Comparison of ENCODE assay signal across 22 mouse cellular contexts in the genomic region with DNA sequence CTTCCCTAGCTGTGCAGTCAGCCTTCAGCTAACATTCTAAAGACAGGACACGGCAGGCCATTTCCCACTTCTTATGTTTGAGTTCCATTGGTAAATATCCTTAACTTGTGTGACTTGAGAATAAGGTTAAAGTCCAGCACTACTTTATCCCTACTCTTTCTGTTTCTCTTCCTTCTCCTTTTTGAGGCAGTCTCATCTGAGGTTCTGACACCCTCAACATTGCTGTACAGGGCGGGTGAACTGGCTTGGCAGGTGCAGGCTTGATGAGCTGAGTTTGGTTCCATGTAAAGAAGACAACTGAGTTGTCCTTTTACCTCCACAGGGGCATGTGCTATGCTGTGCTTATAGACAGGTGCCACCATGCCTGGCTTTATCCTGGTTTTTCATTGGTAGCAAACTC. TPM values are rescaled to one million over a fixed set of nuclear protein-coding genes. Genes with fewer than 3 reads are reported as not detected.
DNase-seq lines count a peak whose midpoint lies in the region; ATAC-seq and TF ChIP-seq lines count a peak whose summit lies in the region.
"Had no signal": no experiment of that assay in that cellular context is flagged by ENCODE, and none has a peak within 500 bp of the region (broad histone marks: within the 10 kb centered on the region; RNA-seq: fewer than 3 reads in every experiment).

No protein-coding gene starts in this region.

- DNase-seq in stomach, postnatal 0 days (ENCODE audit: low spot score) = peak; percentile 47
- DNase-seq in spleen, adult 18-20 months = no peak
- DNase-seq in urinary bladder, postnatal 25 days (ENCODE audit: low spot score) = no peak
- DNase-seq in frontal cortex, postnatal 14 days (ENCODE audit: low spot score in 2 of 2) = no peak
- DNase-seq: adrenal gland, adult 8-10 months; adrenal gland, postnatal 14 days; adrenal gland, postnatal 36 days; cerebellum, adult 11-12 months; cerebellum, adult 2 months; cerebellum, adult 9-10 months; cerebellum, postnatal 10 days; cerebellum, postnatal 25 days had no signal

- 68% methylated on average over 2 of the region's 2 CpGs for WGBS in intestine, embryonic 15.5 days
- 36% methylated on average over 2 of the region's 2 CpGs for WGBS in intestine, postnatal 0 days
- WGBS in stomach, embryonic 15.5 days = 80% methylated on average over 2 of the region's 2 CpGs
- WGBS in stomach, postnatal 0 days = 35% methylated on average over 2 of the region's 2 CpGs
- 89% methylated on average over 2 of the region's 2 CpGs for WGBS in hindbrain, embryonic 12.5 days

- no peaks in the 10 kb centered on the region for H3K27me3 ChIP-seq in intestine, embryonic 15.5 days (replicated peaks)
- no peaks in the 10 kb centered on the region for H3K27me3 ChIP-seq in intestine, postnatal 0 days (replicated peaks; ENCODE audit: control insufficient read depth, insufficient read depth, low read length)
- H3K27me3 ChIP-seq in stomach, embryonic 15.5 days (replicated peaks) = no peaks in the 10 kb centered on the region
- H3K27me3 ChIP-seq in stomach, postnatal 0 days (ENCODE audit: control insufficient read depth, insufficient read depth, low read length) = no peaks in the 10 kb centered on the region
- H3K27me3 ChIP-seq in hindbrain, embryonic 12.5 days = no peaks in the 10 kb centered on the region
- H3K27me3 ChIP-seq: embryonic facial prominence, embryonic 12.5 days; forebrain, embryonic 13.5 days; forebrain, embryonic 15.5 days; Patski had no signal

- H3K4me3 ChIP-seq in intestine, embryonic 15.5 days (replicated peaks) = no peak overlapping the region
- H3K4me3 ChIP-seq in intestine, postnatal 0 days (ENCODE audit: low read depth, low read length) = no peak overlapping the region
- no peak overlapping the region for H3K4me3 ChIP-seq in stomach, embryonic 15.5 days (replicated peaks)
- H3K4me3 ChIP-seq in stomach, postnatal 0 days (ENCODE audit: low read depth, low read length) = no peak overlapping the region
- no peak overlapping the region for H3K4me3 ChIP-seq in hindbrain, embryonic 12.5 days
- H3K4me3 ChIP-seq: embryonic facial prominence, embryonic 10.5 days; embryonic facial prominence, embryonic 12.5 days; forebrain, embryonic 13.5 days; forebrain, embryonic 15.5 days had no signal

- no peak overlapping the region for H3K27ac ChIP-seq in intestine, embryonic 15.5 days
- no peak overlapping the region; the same call in 1 of the 2 replicates for H3K27ac ChIP-seq in intestine, postnatal 0 days (ENCODE audit: low read depth, low read length)
- peak overlapping the region; percentile 13 for H3K27ac ChIP-seq in stomach, embryonic 15.5 days
- peak overlapping the region; percentile 74 for H3K27ac ChIP-seq in stomach, postnatal 0 days (replicated peaks)
- no peak overlapping the region for H3K27ac ChIP-seq in hindbrain, embryonic 12.5 days
- H3K27ac ChIP-seq: embryonic facial prominence, embryonic 10.5 days; embryonic facial prominence, embryonic 12.5 days; forebrain, embryonic 13.5 days; forebrain, embryonic 15.5 days had no signal

- TF ChIP-seq CTCF in intestine, postnatal 0 days (IDR thresholded peaks at IDR 0.05; ENCODE audit: low read depth) = no peak
- TF ChIP-seq CTCF in stomach, postnatal 0 days (IDR thresholded peaks at IDR 0.05; ENCODE audit: low read depth) = no peak

- no peak overlapping the region for H3K9ac ChIP-seq in intestine, embryonic 15.5 days
- no peak overlapping the region for H3K9ac ChIP-seq in intestine, postnatal 0 days (ENCODE audit: low read depth, low read length)
- no peak overlapping the region for H3K9ac ChIP-seq in stomach, embryonic 15.5 days
- H3K9ac ChIP-seq in stomach, postnatal 0 days (ENCODE audit: low read length) = no peak overlapping the region
- H3K9ac ChIP-seq in hindbrain, embryonic 12.5 days = no peak overlapping the region
- H3K9ac ChIP-seq: embryonic facial prominence, embryonic 12.5 days; forebrain, embryonic 13.5 days; forebrain, embryonic 15.5 days had no signal

- TF ChIP-seq EP300 in stomach, postnatal 0 days (optimal IDR thresholded peaks at IDR 0.05) = no peak

- peaks cover 9% of the 10 kb centered on the region for H3K4me1 ChIP-seq in intestine, embryonic 15.5 days (replicated peaks)
- 0 out of 2 replicates have a peak, but pooled peaks cover 3% of the 10 kb centered on the region for H3K4me1 ChIP-seq in intestine, postnatal 0 days (replicated peaks; ENCODE audit: control insufficient read depth, insufficient read depth, low read length)
- H3K4me1 ChIP-seq in stomach, embryonic 15.5 days = 0 out of 2 replicates have a peak, but pooled peaks cover 7% of the 10 kb centered on the region
- 0 out of 2 replicates have a peak, but pooled peaks cover 2% of the 10 kb centered on the region for H3K4me1 ChIP-seq in stomach, postnatal 0 days (replicated peaks; ENCODE audit: control insufficient read depth, insufficient read depth)
- peaks cover 6% of the 10 kb centered on the region for H3K4me1 ChIP-seq in hindbrain, embryonic 12.5 days
- H3K4me1 ChIP-seq: embryonic facial prominence, embryonic 12.5 days had no signal

- 0 out of 2 replicates have a peak, but pooled peaks have one; percentile 41 for ATAC-seq in intestine, embryonic 15.5 days
- ATAC-seq in intestine, postnatal 0 days = peak; percentile 49; the same call in 1 of the 2 replicates
- peak; percentile 78 for ATAC-seq in stomach, embryonic 15.5 days (ENCODE audit: insufficient read depth, low FRiP score, low read depth)
- peak; percentile 78 for ATAC-seq in stomach, postnatal 0 days (ENCODE audit: low FRiP score, low TSS enrichment)
- no peak for ATAC-seq in hindbrain, embryonic 12.5 days (ENCODE audit: low FRiP score)
- ATAC-seq: activated CD4-positive, CD25-positive, alpha-beta regulatory T cell, adult 4 months; forebrain, embryonic 13.5 days; forebrain, embryonic 15.5 days; Patski had no signal

- no peaks in the 10 kb centered on the region for H3K9me3 ChIP-seq in intestine, embryonic 15.5 days
- no peaks in the 10 kb centered on the region for H3K9me3 ChIP-seq in intestine, postnatal 0 days (ENCODE audit: control insufficient read depth)
- no peaks in the 10 kb centered on the region for H3K9me3 ChIP-seq in stomach, embryonic 15.5 days
- no peaks in the 10 kb centered on the region for H3K9me3 ChIP-seq in stomach, postnatal 0 days (ENCODE audit: control insufficient read depth, low read length)
- no peaks in the 10 kb centered on the region for H3K9me3 ChIP-seq in hindbrain, embryonic 12.5 days (replicated peaks)
- H3K9me3 ChIP-seq: embryonic facial prominence, embryonic 10.5 days; embryonic facial prominence, embryonic 12.5 days; forebrain, embryonic 13.5 days; forebrain, embryonic 15.5 days had no signal

- H3K36me3 ChIP-seq in intestine, embryonic 15.5 days = no peaks in the 10 kb centered on the region
- no peaks in the 10 kb centered on the region for H3K36me3 ChIP-seq in intestine, postnatal 0 days (ENCODE audit: control insufficient read depth, insufficient read depth)
- H3K36me3 ChIP-seq in stomach, embryonic 15.5 days = no peaks in the 10 kb centered on the region
- H3K36me3 ChIP-seq in stomach, postnatal 0 days (ENCODE audit: control insufficient read depth, insufficient read depth, low read length) = no peaks in the 10 kb centered on the region
- no peaks in the 10 kb centered on the region for H3K36me3 ChIP-seq in hindbrain, embryonic 12.5 days
- H3K36me3 ChIP-seq: embryonic facial prominence, embryonic 10.5 days; embryonic facial prominence, embryonic 12.5 days; forebrain, embryonic 15.5 days had no signal

- H3K4me2 ChIP-seq in intestine, embryonic 15.5 days (replicated peaks) = no peak overlapping the region
- H3K4me2 ChIP-seq in intestine, postnatal 0 days (replicated peaks; ENCODE audit: low read depth) = no peak overlapping the region
- no peak overlapping the region for H3K4me2 ChIP-seq in stomach, embryonic 15.5 days
- H3K4me2 ChIP-seq in stomach, postnatal 0 days (replicated peaks; ENCODE audit: low read depth) = no peak overlapping the region; the same call in 1 of the 2 replicates
- no peak overlapping the region for H3K4me2 ChIP-seq in hindbrain, embryonic 12.5 days (replicated peaks)
- H3K4me2 ChIP-seq: embryonic facial prominence, embryonic 12.5 days; forebrain, embryonic 13.5 days; forebrain, embryonic 15.5 days had no signal

RNA-seq across cellular contexts. Expression of gene Sgsm3, which starts 5.7 kb away (rescaled TPM):
- polyA plus RNA-seq in intestine, embryonic 15.5 days (2015; fragmentation: Nextera tagmentation; extraction: Ambion mirVana) = 27.6 and 29.2 TPM in 2 replicates
- 13.3 and 13.4 TPM in 2 replicates for polyA plus RNA-seq in intestine, postnatal 0 days (2015; fragmentation: Nextera tagmentation; extraction: Ambion mirVana)
- 43.9 and 44.6 TPM in 2 replicates for polyA plus RNA-seq in stomach, embryonic 15.5 days (2015; fragmentation: Nextera tagmentation; extraction: Ambion mirVana)
- 44.8 and 49.4 TPM in 2 replicates for polyA plus RNA-seq in stomach, postnatal 0 days (2015; fragmentation: Nextera tagmentation; extraction: Ambion mirVana)
- polyA plus RNA-seq in hindbrain, embryonic 12.5 days (2016; fragmentation: Nextera tagmentation; extraction: Ambion mirVana) = 43.1 and 46.4 TPM in 2 replicates

RNA-seq across cellular contexts. Expression of gene Adsl, which starts 35.0 kb away (rescaled TPM):
- polyA plus RNA-seq in intestine, embryonic 15.5 days (2015; fragmentation: Nextera tagmentation; extraction: Ambion mirVana) = 156 and 173 TPM in 2 replicates
- 30.8 and 31.9 TPM in 2 replicates for polyA plus RNA-seq in intestine, postnatal 0 days (2015; fragmentation: Nextera tagmentation; extraction: Ambion mirVana)
- 147 and 178 TPM in 2 replicates for polyA plus RNA-seq in stomach, embryonic 15.5 days (2015; fragmentation: Nextera tagmentation; extraction: Ambion mirVana)
- 77.0 and 79.7 TPM in 2 replicates for polyA plus RNA-seq in stomach, postnatal 0 days (2015; fragmentation: Nextera tagmentation; extraction: Ambion mirVana)
- 114 and 117 TPM in 2 replicates for polyA plus RNA-seq in hindbrain, embryonic 12.5 days (2016; fragmentation: Nextera tagmentation; extraction: Ambion mirVana)

Comparison
In these comparisons a context has a peak if more than half of its experiments do, and no peak if none do; other contexts are left out.
1. H3K27ac ChIP-seq: peak in stomach, embryonic 15.5 days (single experiment) and stomach, postnatal 0 days (single experiment); none in intestine, embryonic 15.5 days (single experiment), intestine, postnatal 0 days (single experiment) and hindbrain, embryonic 12.5 days (single experiment).